Mouse (Mus musculus): Measurements from ENCODE around the gene Adam6a. TPM values are rescaled to one million over a fixed set of nuclear protein-coding genes. Genes with fewer than 3 reads are reported as not detected.
"Not testable (repeated sequence)": the region's sequence is repeated elsewhere in the genome, so short reads cannot be mapped to it uniquely, and the experiment has no call there.

Adam6a gene
- not detected in 2 replicates for polyA plus RNA-seq (2015; fragmentation: Nextera tagmentation; extraction: Ambion mirVana)

GRCm38 (mm10) chr12:113543608-113544007, at the start of gene Adam6a:
Adam6a (plus strand) TSS chr12:113543908.
- H3K9ac ChIP-seq (ENCODE audit: low read depth, low read length); H3K4me2 ChIP-seq (replicated peaks; ENCODE audit: low read depth); ATAC-seq; H3K27ac ChIP-seq (ENCODE audit: low read depth, low read length); H3K36me3 ChIP-seq (ENCODE audit: control insufficient read depth, insufficient read depth); H3K27me3 ChIP-seq (replicated peaks; ENCODE audit: control insufficient read depth, insufficient read depth, low read length); H3K4me3 ChIP-seq (ENCODE audit: low read depth, low read length); H3K9me3 ChIP-seq (ENCODE audit: control insufficient read depth); H3K4me1 ChIP-seq (replicated peaks; ENCODE audit: control insufficient read depth, insufficient read depth, low read length): not testable (repeated sequence)
- no CpG with 5 or more reads among the region's 1 CpGs for WGBS

- 73% methylated on average over 2 of the region's 2 CpGs for WGBS
- TF ChIP-seq CTCF (IDR thresholded peaks at IDR 0.05; ENCODE audit: low read depth): no peak
- H3K9me3 ChIP-seq (ENCODE audit: control insufficient read depth): no peaks in the 10 kb centered on the region
- H3K36me3 ChIP-seq (ENCODE audit: control insufficient read depth, insufficient read depth): no peaks in the 10 kb centered on the region
- H3K27me3 ChIP-seq (replicated peaks; ENCODE audit: control insufficient read depth, insufficient read depth, low read length): no peaks in the 10 kb centered on the region
- ATAC-seq: no peak
- no peaks in the 10 kb centered on the region for H3K4me1 ChIP-seq (replicated peaks; ENCODE audit: control insufficient read depth, insufficient read depth, low read length)
- H3K27ac ChIP-seq (ENCODE audit: low read depth, low read length): no peak overlapping the region
- no peak overlapping the region for H3K4me3 ChIP-seq (ENCODE audit: low read depth, low read length)
- no peak overlapping the region for H3K9ac ChIP-seq (ENCODE audit: low read depth, low read length)
- no peak overlapping the region for H3K4me2 ChIP-seq (replicated peaks; ENCODE audit: low read depth)
Observed at GRCm38 (mm10) chr12:113525901-113526300, 17.8 kb upstream of the Adam6a start.

- Histone ChIP-seq H3K36me3 (ENCODE audit: control insufficient read depth, insufficient read depth) (no peaks in the 10 kb centered on the region), H3K27ac (ENCODE audit: low read depth, low read length) (no peak overlapping the region), H3K4me3 (ENCODE audit: low read depth, low read length) (no peak overlapping the region), H3K27me3 (replicated peaks; ENCODE audit: control insufficient read depth, insufficient read depth, low read length) (no peaks in the 10 kb centered on the region), H3K9ac (ENCODE audit: low read depth, low read length) (no peak overlapping the region), H3K4me1 (replicated peaks; ENCODE audit: control insufficient read depth, insufficient read depth, low read length) (no peaks in the 10 kb centered on the region), H3K9me3 (ENCODE audit: control insufficient read depth) (no peaks in the 10 kb centered on the region), H3K4me2 (replicated peaks; ENCODE audit: low read depth) (no peak overlapping the region)
- ATAC-seq: no peak
- WGBS: 51% methylated on average over 6 of the region's 6 CpGs
- peak; percentile 58 for TF ChIP-seq CTCF (IDR thresholded peaks at IDR 0.05; ENCODE audit: low read depth)
Observed at GRCm38 (mm10) chr12:113578241-113578640, 34.5 kb downstream of the Adam6a start.

- Histone ChIP-seq H3K4me1 (replicated peaks; ENCODE audit: control insufficient read depth, insufficient read depth, low read length) (no peaks in the 10 kb centered on the region), H3K4me3 (ENCODE audit: low read depth, low read length) (no peak overlapping the region), H3K27me3 (replicated peaks; ENCODE audit: control insufficient read depth, insufficient read depth, low read length) (no peaks in the 10 kb centered on the region), H3K9ac (ENCODE audit: low read depth, low read length) (no peak overlapping the region), H3K4me2 (replicated peaks; ENCODE audit: low read depth) (no peak overlapping the region), H3K9me3 (ENCODE audit: control insufficient read depth) (no peaks in the 10 kb centered on the region), H3K27ac (ENCODE audit: low read depth, low read length) (no peak overlapping the region), H3K36me3 (ENCODE audit: control insufficient read depth, insufficient read depth) (no peaks in the 10 kb centered on the region)
- ATAC-seq: no peak
- 84% methylated on average over 1 of the region's 1 CpGs for WGBS
- TF ChIP-seq CTCF (IDR thresholded peaks at IDR 0.05; ENCODE audit: low read depth): peak; percentile 15; the same call in 1 of the 2 replicates
Observed at GRCm38 (mm10) chr12:113588001-113588400, 44.3 kb downstream of the Adam6a start.

Other genes with a start within 250 kb of the Adam6a start
- not detected in 2 replicates for gene Adam6b, start 54.4 kb upstream of the Adam6a start, polyA plus RNA-seq (2015; fragmentation: Nextera tagmentation; extraction: Ambion mirVana)